Mouse (Mus musculus): Measurements from ENCODE around the gene Ccdc28b.

The Ccdc28b gene

DNA sequence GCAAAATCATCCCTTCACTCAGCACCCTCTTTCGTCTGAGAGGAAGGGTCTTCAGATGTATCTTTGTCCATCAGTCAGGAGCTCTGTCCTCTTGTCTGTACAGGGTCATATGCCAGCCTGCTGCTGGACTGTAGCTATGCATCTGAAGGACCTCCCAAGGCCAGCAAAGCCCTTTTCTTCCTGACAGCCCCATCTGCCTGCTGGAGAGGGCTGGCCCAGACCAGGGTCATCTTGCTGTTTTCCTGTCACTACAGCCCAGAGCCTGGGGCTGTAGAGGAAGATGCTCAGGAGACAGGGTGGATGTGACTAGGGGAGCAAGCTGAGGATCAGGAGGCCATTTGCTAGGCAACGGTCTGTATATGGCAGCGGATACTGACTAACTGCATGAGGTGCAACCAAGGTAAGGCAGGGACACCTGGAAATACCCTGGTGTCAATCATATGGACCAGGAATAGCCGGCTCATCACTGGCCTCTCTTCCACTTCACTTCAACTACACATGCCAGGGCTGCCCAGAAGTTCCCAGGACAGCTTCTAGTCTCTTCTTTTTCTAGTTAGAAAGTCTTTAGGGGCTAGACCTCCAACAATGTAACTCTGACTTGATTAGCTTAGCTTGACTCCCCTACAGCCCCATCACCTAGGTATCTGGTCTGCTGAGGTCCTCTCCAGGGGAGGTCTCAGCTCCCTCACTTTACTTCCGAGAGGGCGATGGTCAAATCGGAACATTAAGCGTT is 778 bp downstream of the Ccdc28b start:
- DNase-seq (ENCODE audit: low read depth, low spot score) = no peak

- no peak for DNase-seq (ENCODE audit: low read depth, low spot score)
These were observed 1.5 kb downstream of the Ccdc28b start for GRCm38 (mm10) chr4:129622120-129622802.

DNA sequence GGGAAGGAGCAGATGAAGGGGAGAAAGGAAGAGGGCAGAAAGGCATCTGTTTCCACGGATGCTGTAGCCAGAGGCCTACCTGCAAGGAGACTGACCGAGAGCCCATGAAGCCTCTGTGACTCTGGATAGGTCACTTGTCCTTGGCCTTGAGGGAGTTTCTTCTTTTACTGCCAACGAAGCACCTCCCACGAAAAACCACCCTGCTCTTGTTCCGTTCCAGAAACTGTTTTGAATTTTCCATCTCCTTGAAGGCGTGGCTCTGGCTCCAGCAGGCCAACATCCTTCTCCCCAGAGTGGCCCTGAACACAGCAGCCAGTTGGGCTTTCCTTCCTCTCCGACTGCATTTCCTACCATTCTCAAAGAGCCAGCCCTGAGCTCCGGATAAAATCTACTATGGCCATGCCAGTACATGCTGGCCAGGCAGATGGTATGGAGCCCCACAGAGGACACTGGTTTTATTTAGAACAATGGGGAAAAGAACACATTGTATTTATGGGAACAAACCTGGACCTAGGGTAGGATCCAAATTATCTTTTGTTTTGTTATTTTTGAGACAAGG is 2.4 kb downstream of the Ccdc28b start:
- no peak for DNase-seq (ENCODE audit: low read depth, low spot score)

- no peak for DNase-seq (ENCODE audit: low read depth, low spot score)
These were observed 3.1 kb downstream of the Ccdc28b start for GRCm38 (mm10) chr4:129620419-129621282.

GRCm38 (mm10) chr4:129618786-129619691 is 4.7 kb downstream of the Ccdc28b start, which contains the start of gene Iqcc:
TSS of gene Iqcc (minus strand) at chr4:129619099.
- DNase-seq (ENCODE audit: low read depth, low spot score) = peak; percentile 92

- no peak for DNase-seq (ENCODE audit: low read depth, low spot score)
These were observed 5.7 kb downstream of the Ccdc28b start for GRCm38 (mm10) chr4:129618031-129618430.

GRCm38 (mm10) chr4:129617121-129617641 is 6.6 kb downstream of the Ccdc28b start:
- no peak for DNase-seq (ENCODE audit: low read depth, low spot score)

DNA sequence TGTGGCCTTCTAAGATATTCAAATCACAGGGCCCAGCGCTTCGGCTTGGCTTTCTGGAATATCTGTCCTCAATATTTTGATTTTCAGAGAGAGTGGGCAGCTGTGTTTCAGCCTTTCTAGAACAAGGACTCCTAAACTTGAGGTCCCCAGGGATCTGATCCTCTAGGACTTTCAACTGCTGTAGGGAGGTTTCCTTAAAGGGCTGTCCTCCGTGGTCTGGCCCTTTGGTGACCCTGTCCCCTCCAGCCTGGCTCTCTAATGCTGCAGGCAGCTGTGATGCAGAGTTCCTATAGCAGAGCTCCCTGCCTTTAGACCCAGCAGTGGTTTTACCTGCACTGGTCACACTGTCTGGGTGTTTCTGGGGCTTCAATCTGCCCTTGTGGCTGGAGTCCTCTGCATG is 7.1 kb downstream of the Ccdc28b start:
- DNase-seq (ENCODE audit: low read depth, low spot score) = no peak

GRCm38 (mm10) chr4:129615801-129616290 is 7.9 kb downstream of the Ccdc28b start:
- DNase-seq (ENCODE audit: low read depth, low spot score) = no peak

DNA sequence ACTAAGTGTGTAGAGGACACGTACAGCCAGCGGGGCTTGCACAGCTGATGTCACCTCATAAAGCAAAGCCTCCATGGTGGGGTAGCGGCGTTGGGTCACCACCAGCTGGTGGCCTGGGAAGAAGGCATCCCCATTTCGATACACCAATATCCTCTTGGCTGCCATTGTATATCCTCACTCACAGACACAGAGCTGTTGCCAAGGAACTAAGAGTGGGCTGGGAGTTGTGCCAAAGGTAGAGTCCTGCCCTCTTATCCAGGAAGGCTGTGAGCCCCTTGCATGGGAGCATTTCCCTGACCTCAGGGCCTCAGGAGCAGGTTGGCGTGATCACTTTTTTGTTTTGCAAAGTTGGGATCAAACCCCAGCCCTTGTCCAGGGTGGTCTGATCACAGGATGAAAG is 9.7 kb downstream of the Ccdc28b start, which contains the start of gene Dcdc2b:
Dcdc2b (minus strand) TSS at position 165 of the 400 bp plus-strand sequence.
- DNase-seq (ENCODE audit: low read depth, low spot score) = no peak

DNA sequence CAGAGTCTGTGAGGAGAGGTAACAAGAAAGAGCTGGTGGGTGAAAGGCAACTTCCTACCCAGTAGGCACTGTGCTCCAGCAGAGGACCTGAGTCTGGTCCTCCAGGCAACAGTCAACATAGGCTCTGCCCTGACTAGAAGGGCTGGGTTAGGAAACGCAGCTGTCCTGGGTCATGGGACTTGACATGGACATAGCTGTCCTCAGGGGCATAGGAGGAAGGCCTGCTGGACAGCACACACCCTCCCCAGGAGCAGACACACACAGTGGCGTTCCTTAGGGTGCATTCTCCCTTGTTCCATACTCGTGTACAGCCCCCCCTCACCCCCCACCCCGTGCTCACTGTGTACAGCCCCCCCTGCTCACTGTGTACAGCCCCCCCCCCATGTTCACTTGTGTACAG is 13.3 kb downstream of the Ccdc28b start:
- no peak for DNase-seq (ENCODE audit: low read depth, low spot score)

DNA sequence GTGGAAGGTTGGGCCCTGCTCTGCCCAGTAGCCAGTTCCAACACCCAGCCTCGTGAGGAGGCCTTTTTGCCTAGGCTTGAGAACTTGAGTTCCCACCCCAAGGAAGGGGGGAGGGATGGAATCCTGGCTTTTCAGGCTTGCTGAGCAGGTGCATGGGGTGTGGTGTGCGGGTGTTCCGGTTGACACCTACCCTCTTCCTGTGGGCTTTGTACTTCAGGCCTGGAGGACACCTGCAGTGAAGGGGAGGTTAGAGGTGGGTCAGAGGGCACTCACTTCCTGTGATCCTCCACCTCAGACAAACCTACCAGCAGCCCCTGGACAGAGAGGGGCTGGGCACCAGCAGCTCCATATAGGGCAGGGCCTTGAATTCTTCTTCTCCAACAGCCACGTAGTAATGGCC is 13.7 kb downstream of the Ccdc28b start:
- DNase-seq (ENCODE audit: low read depth, low spot score) = no peak

DNA sequence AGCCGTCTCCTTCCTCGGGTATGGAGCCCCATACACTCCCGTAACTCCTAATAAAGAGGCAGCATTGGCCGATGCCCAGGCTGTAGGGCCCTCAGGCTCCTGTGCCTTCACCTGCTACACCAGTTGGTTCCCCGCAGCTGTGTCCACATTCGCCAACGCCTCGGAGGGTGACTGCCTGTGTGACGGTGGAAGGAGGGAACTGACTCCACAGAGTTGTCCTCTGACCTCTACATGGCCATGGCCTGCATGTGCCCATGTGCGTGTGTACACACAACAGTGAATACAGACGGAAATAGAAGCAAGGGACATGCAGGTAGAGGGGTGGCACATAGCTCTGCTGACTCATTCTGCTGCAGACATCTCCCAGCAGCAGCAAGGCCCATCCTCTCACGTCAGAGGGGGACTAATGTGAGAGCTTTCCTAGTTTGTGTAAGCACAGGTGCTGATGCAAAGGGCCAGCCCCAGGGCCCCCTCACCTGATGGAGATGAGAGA is 14.6 kb downstream of the Ccdc28b start:
- DNase-seq (ENCODE audit: low read depth, low spot score) = no peak

DNA sequence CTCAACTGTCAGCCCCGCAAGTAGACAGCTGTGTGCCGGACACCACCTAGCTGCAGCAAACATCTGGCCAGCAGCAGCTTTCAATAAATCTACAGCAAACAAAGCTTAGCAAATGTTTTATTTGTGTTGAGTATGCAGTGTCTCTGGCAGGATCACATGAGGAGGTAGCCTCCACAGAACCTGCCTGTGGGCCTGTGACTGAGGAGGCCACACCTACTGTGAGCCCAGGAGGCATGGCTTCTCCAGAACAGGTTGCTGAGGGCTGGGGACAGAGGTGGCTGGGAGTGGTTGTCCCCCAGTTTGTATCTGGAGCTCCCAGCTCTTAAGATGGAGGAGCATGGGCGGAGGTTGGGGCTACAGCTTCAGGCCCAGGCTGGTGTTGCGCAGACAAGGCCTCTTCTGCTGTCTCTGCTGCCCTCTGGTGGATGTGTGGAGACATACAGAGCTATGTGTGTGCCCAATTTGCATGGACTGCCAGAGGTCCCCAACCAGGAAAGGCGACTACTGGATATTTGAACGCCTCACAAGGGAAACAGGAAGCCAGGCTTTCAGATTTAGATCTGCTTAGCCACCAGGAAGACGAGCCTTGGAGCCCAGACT is 15.2 kb downstream of the Ccdc28b start:
- DNase-seq (ENCODE audit: low read depth, low spot score) = peak; percentile 91

DNA sequence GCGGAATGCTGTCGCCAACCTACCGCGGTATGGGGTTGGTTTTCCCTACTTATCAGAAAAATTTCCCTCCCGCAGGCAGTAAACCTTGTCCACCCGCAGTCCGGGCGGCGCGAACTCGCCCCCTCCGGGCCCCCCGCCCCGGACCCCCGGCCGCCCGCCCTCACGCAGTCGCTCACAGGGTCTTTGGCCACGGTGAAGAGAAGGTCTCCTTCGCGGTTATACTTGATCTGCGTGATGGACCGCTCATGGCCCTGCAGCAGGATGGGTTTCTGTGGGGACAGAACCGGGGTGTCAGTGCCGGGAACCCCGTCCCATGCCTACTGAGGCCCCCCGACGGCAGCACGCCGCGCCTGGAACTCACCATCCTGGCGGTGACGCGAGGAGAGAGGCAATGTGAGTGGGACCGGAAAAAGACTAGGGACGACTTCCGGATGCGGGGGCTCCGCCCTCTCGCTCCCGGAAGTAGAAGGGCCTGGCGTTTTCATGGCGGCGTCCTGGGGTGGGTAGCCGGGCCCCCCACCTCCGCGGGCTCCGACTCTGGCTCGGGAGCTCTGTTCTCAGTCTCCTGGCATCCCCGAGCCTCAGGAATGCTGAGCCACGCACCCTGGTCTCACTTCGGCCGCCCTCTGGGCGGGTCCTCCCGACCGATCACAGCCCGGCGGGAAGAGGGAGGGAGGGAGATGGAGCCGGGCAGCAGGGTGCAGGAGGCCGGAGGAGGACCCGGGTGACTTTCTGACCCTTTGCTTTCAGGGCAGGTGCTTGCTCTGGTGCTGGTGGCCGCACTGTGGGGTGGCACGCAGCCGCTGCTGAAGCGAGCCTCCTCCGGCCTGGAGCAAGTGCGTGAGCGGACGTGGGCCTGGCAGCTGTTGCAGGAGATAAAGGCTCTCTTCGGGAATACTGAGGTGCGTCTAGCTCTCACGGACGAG is 23.3 kb downstream of the Ccdc28b start, which contains the start of the genes Eif3i and Tmem234:
Eif3i (minus strand) TSS at position 416 of the 926 bp plus-strand sequence.
Tmem234 (plus strand) TSS at position 436 of the 926 bp plus-strand sequence.
- peak; percentile 82 for DNase-seq (ENCODE audit: low read depth, low spot score)

GRCm38 (mm10) chr4:129588865-129589264 is 34.9 kb downstream of the Ccdc28b start:
- no peak for DNase-seq (ENCODE audit: low read depth, low spot score)

GRCm38 (mm10) chr4:129586943-129587342 is 36.8 kb downstream of the Ccdc28b start:
- DNase-seq (ENCODE audit: low read depth, low spot score) = no peak

- no peak for DNase-seq (ENCODE audit: low read depth, low spot score)
These were observed 38.0 kb downstream of the Ccdc28b start for GRCm38 (mm10) chr4:129585773-129586172.

Measured in 3T3-L1 (cell line).